Mouse (Mus musculus) T-cell, adult 2 months (primary cell): ENCODE results near the gene Olfr104-ps.

Experiments used
- DNase-seq: peaks from one replicate; pipeline ENCODE4 v3.0.0; 2022; ENCODE audit warnings: low spot score

Olfr104-ps gene

DNA sequence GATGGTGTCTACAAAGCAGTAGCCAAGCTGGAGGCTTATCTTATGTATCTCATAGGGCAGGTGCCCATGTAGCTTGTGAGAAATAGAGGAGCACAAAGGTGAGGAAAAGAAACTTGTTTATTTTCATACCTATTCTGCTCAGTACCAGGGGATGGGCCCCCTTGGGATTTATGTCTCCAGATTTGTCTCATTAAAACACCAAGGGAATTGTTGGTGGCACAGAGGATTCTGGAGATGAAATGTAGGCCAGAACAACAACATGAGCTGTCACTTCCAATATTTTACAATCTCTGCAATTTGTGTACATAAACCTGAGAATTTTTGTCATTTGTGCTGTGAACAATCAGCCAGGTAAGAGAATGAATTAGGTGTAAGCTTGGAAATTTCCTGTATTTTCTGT is at the start of gene Olfr104-ps:
Olfr104-ps (plus strand) TSS at position 301 of the 400 bp plus-strand sequence.
- DNase-seq = no peak

DNA sequence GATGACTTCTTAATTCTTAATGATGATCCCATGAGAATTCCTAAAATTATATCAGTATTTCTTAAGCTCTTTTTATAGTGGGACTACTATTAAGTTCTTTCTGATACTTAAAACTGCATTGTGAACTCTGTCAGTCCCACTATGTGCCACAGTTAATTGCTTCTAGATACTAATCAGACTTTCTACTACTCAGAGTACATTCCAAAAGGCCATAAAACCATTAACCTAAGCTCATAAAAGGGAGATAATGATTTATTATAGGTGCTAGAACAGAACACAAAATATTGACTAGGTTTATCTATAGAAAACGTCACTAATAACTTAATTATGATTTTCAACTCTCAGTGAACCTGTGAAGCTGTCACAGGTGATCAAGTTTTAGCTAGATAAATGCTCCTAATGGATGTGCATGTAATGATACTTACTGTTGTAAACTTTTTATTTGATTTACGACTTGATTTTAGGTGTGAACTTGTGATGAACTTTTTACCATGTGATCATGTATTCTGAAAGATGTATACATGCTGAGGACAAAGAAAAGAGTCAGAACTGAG is 49.2 kb upstream of the Olfr104-ps start:
- DNase-seq = no peak

DNA sequence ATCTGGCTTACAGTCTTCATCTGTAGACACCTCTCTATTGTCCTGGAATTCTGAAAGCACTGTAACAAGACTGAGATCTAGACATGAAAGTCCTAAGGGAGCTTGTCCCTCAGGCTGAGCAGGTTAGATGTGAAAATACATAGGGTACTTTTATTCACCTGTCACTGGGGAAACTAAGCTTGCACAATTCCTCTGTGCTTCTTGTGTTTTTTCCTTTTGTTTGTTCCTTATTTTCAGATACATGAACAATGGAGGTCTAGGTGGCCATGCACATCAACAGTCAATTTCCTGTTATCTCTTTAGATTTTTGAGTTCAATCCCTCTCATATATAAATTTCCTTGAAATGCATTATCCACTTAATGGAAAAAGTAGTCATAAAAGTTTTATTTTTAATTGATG is 42.4 kb upstream of the Olfr104-ps start, which contains the start of gene Olfr102:
Olfr102 (minus strand) TSS at position 101 of the 400 bp plus-strand sequence.
- no peak for DNase-seq

DNA sequence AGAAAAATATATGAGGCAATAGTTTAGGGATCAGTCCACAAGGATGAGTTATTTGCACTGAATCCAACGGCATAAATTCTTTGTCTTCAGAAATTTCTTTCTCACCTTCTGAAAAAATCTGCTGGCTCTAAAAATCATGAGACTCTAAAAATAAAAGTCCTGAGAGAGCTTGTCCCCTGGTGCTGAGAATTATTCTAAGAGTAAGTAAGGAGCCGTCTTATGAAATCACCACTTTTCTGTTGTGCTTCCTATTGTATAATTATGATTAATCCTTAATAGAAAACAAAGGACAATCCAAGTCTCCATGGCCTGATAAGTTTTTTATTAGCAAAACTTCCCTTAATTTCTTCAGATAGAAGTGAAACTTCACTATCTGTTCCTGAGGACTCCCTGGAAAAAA is 19.8 kb upstream of the Olfr104-ps start, which contains the start of gene Olfr103:
Olfr103 (minus strand) TSS at position 101 of the 400 bp plus-strand sequence.
- no peak for DNase-seq

DNA sequence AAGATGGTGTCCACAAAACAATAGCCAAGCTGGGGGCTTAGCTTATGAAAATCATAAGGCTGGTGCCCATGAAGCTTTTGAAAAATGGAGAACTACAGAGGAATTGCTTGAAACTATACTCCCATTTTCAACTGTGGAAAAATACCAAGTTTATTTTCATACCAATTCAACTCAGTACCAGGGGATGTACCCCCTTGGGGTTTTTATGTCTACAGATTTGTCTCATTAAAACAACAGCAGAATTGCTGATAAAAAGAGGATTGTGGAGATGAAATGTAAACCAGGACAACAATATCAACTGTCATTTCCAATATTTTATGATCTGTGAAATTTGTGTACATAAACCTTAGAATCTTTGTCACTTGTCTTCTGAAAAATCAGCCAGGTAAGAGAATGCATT is 19.4 kb downstream of the Olfr104-ps start, which contains the start of gene Olfr105-ps:
Olfr105-ps (plus strand) TSS at position 301 of the 400 bp plus-strand sequence.
- no peak for DNase-seq

DNA sequence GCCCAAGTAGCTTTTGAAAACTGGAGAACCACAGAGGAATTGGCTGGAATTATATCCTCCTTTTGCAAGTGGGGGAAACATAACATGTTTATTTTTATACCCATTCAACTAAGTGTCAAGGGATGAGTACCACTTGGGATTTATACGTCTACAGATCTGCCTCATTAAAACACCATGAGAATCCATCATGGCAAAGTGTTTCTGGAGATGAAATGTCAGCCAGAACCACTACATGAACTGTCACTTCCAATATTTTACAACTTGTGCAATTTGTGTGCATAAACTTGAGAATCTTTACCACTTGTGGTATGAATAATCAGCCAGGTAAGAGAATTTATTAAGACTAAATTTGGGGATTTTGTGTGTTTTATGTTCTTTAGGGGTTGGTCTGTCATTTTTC is 30.7 kb downstream of the Olfr104-ps start, which contains the start of gene Olfr106-ps:
Olfr106-ps (plus strand) TSS at position 301 of the 400 bp plus-strand sequence.
- DNase-seq = no peak

DNA sequence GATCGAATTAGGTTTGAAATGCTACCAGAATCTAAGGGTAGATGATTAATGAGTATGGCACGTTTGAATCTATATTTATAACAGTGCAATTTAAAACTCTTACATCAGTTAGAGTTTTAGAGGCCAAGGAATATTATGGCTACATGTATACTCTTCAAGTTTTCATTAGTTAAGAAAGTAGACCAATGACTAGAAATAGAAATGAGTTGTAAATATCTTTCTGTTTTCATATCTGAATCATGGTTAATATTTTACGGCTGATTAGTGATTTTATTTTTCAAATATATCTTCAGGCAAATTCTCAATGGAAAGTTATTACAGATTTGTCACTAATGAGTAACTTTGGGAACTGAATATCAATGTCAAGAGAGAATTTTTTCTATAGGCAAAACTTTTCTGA is 39.5 kb downstream of the Olfr104-ps start, which contains the start of gene Olfr107:
Olfr107 (plus strand) TSS at position 301 of the 400 bp plus-strand sequence.
- DNase-seq = no peak

DNA sequence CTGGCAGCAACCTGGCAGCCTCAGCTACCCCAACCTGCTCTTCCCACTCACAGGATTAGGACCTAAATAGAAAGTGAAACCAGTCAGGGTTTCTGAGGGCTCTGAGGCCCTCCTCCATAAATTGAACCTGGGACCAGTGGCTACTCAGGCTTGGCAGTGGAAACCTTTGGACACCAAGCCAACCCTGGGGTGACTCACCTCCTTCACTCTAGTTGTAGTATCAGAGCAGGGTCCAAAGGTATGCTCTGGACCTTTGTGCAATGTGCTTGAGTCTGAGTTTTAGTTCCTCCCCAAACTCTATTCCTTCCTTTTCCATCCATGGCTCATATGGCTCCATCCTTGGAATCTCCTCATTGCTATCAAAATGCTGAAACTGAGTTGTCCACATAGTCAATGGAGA is 54.0 kb downstream of the Olfr104-ps start:
- DNase-seq = no peak
